Mouse (Mus musculus): ENCODE data around the gene Mrpl14.

Mrpl14 gene

DNA sequence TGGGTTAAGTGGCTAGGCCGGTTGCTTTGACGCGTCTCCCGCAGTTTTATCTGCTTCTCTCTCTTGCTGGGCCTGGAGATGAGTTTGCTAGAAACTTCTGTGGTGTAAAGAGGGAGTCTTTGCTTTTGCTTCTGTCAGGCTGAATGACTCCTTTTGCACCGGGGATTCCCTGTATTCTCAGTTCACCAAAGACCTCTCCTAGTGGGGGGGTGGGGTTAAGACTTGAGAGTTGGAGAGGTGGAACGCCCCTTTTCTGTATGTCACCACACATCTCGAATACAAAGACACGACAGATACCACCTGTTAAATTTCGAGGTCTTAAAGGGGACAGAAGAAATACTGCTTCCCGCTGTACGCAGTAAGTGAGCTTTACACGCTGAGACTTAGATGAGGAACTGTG is 594 bp downstream of the Mrpl14 start, which contains the start of gene Tmem63b:
Gene Tmem63b, minus strand, starts transcription at position 190 of the 400 bp plus-strand sequence.
- DNase-seq (ENCODE audit: low spot score in 2 of 2), result no peak

DNA sequence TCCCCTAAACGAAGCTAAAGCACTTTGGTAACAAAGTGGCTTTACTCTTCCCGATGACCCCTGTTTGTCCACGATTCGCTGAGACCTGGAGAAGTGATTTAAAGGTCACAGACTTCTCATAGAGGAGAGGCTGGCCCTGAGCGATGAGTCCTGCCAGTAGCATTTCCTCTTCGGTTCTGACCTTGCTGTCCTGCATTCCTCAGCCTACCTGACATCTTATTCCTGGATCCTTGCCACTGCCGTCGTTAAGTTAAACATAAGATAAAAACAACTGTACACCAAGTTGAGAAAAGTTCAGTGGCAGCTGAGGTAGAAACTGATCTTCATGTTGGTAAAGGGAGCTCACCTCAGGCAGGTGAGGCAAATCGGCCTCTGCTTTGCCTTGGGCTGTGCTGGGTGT is 3.0 kb downstream of the Mrpl14 start:
- no peak for DNase-seq (ENCODE audit: low spot score in 2 of 2)

DNA sequence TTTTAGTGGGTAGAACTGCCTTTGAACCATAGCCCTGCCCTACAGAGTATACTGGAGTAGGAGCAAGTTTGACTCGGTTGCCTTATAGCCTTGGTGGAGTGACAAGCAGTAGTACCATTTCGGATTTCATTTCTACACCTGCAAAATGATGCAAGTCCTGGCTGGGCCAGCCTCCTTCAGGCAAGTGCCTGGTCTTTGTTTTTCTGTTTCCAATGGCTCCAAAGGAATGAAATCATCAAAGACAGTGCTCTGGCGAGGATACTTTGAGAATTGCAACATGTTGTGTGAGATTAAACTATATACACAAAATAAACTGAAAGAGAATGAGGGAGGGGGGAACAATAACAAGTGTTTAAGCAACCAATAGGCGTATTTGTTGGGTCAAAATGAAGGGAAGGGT is 3.9 kb downstream of the Mrpl14 start:
- DNase-seq (ENCODE audit: low spot score in 2 of 2), result no peak

DNA sequence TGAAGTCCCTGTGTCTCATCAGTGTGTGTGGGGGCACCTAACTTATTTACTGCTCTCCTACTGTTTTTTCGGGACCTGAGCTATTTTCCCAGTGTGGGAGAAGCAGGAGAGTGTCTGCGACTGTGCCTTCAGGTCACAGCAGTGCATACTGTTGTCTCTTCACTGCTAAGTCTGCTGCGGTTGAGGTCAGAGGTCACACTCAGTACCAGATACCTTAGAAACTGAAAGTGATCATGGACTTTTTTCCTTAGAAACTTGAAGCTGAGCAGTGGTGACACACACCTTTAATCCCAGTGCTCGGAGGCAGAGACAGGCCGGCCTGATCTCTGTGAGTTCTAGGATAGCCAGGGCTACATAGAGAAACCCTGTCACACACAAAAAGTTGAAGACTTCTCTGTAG is 6.0 kb downstream of the Mrpl14 start:
- no peak for DNase-seq (ENCODE audit: low spot score in 2 of 2)

DNA sequence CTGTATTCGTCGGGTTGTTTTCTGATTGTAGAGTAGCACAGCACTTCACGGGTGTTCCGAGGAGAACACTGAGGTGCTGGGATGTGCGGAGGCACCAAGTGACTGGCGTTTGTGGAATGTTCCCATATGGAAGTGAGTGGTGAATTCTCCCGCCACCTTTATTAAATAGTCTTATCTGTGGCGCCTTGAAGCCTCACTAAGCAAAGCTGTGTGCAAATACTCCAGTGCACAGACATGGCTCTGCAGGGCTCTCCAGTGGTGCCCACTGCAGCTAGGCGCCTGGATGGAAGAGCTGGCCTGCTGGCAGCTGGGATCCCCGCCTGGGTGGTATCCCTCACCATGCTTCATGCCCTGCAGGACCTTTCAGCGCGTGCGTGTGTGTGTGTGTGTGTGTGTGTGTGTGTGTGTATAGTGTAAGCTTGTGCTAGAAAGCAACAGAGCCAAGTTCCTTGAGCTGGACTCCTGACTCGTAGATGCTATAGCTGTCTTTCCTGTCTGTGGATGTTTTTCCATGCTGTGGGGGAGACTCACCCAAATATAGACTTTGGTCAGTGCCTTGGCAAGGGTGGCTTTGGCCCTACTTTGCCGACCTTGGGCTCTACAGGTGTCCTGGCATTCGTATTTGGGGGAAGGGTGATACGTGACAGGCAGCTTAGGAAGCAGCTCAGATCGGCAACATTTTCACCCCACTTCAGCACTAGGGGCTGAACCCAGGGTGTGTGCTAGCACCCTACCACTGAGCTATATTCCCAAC is 7.9 kb downstream of the Mrpl14 start:
- DNase-seq (ENCODE audit: low spot score in 2 of 2), result no peak

DNA sequence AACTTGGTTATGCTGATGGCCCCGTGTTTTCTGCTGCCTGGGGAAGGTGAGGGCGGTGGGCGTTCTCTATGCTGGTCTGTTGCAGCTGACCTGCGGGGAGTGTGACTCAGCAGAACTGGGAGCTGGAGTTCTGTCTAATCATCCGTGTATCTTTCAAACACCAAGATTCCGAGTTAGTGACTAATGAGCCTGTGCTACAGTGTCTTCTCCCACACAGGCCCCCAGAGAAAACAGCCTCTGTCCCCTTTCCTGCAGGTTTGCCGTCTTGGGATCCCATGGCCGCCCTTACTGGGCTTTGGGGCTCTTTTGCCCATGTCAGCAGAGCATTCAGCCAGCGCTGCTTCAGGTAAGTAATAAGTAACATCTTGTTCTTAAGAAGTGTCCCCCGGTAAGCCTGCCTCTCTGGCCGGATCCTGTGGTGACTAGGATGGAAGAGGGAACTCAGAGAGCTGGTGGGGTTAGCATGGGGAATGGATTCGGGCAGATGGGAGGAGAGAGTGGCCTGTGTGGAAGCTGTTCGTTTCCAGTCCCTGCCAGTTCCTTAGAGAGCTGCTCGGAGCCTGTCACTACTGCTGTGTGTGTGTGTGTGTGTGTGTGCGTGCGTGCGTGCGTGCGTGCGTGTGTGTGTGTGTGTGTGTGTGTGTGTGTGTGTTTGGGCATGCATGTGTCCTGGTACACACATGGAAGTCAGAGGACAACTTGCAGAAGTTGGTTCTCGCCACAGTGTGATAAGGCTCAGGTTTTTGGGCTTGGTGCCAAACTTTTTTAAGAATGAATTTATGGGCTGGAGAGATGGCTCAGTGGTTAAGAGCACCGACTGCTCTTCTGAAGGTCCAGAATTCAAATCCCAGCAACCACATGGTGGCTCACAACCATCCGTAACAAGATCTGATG is 9.4 kb downstream of the Mrpl14 start:
- DNase-seq (ENCODE audit: low spot score in 2 of 2), result no peak

DNA sequence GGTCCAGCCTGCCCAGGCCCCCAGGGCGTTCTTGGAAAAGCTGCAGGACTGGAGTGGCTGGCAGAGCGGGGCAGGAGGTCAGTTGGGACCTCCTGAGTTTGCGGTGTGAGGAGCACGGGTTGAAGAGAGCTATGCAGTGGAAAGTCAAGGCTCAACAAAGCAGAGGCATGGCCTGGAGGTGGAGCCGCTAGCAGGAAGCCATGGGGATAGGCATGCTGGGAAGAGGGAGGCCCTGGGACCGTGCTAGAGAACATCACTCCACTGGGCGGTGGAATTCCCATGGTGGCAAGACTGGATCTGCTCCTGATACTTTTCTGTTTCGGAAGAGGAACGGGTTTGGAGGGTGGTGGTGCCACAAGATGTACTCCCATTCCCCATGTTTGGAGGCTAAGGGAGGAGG is 10.9 kb downstream of the Mrpl14 start:
- DNase-seq (ENCODE audit: low spot score in 2 of 2), result no peak

DNA sequence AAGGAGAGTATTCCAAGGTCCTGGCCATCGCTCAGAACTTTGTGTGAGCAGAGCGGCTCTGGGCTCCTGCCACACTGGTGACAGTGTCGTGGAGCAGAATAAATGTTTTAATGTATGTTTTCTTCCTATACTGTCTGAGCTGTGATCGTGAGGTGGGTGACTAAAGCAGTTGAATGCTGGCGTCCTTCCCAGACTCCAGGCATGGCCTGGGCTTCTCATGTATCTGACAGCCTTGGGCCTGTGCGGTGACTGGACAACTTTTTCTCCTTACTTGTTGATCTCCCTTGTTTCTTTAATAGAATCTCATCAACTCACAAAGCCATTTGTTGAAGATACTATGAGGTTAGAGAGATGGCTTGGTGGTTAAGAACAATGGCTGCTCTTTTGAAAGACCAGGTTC is 12.2 kb downstream of the Mrpl14 start:
- no peak for DNase-seq (ENCODE audit: low spot score in 2 of 2)

DNA sequence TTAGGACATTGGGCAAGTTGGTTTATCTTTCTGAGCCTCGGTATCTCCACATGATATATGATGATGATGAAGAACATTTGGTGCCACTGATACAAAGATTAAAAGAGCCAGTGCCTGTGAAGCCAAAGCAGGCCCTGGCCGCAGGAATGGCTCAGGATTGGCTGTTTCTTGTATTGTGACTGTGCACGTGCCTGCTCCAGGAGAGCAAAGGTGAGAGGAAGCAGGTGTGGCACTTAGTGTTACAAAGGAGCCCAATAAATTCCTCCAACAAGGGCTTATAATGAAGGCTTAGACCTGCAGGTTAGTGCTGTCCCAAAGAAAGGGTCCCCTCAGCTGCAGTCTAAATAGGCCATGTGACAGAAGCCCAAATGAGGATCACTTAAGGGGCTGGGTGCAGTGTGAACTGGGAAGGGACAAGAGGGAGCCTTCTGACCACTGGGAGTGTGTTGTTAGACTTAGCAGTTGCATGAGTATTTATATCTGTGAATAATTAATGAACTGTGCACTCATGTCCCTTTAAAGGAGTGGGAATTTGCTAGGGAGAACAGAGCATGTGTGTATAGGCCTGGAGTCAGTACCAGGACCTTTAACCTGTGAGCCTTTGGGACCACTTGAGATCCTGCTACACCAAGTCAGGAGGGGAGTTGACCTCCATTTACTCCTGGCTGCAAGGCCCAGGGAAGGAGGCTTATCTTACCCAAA is 13.1 kb downstream of the Mrpl14 start:
- DNase-seq (ENCODE audit: low spot score in 2 of 2), result no peak

DNA sequence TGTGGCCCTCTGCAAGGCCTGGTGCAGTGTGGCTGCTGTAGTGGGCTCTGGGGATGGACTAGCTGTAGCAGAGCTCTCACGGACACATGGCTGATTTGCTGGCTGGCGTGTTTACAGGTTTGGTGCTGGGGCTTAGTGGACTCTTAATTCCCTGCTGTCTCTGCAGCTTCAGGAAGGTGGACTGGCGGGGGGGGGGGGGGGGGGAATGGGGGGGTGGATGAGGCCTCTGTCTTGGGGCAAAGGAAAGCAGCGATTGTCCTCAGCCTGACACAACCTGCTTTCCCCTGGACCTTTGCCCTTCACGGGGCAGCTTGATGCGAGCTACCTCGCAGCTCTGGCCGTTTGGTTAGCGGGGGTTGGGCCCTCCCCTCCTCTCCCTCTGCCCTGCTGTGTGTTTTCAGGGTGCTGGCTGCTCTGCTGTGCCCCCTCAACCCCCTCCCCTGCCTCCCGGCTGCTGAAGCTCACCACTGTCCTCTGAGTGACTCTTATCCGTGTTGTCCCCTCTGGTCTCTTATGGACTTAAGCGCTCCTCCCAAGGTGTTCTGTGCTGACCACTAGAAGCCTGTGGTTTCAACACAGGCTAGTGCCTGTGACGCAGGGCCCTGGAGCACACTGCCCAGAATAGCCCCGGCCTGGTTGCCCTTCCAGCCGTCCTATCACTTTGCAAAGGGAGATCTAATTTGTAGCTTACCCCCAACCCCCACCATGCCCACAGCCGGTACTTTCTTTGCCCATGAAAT is 14.5 kb downstream of the Mrpl14 start:
- DNase-seq (ENCODE audit: low spot score in 2 of 2), result no peak

DNA sequence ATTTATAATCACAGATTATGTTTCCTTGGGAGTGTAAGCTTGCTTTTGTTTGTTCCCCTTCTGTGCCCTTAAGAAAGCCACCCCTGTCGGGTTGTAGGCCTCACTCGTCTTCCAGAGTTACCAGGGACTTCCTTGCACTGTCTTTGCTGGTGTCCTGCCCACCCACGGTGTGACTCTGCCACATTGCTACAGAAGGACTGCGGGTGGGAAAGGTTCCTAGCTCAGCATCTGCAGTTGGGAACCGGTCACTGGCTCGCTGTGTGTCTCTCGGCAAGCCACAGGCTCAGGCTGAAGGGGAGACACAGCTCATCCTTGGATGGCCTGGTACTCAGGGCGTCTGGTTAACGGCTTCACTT is 15.1 kb downstream of the Mrpl14 start:
- DNase-seq (ENCODE audit: low spot score in 2 of 2), result no peak

DNA sequence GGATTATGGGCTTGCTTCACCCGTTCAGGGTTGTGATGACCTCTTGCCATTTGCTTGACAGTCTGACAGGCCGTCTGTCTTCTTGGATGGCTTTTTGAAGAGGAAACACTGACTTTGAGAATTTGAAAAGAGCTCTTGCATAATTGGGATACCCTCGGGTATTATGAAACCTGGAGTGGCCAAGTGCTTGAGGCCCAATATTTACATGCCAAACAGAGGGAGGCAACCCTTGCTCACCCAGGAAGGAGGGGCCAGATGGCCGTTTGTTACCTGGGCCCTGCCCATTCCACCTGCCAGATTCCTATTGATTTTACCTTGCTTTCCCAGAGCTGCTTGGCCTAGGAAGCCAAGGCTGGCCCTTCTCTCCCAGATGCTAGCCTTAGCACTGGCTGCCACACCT is 16.1 kb downstream of the Mrpl14 start:
- no peak for DNase-seq (ENCODE audit: low spot score in 2 of 2)

DNA sequence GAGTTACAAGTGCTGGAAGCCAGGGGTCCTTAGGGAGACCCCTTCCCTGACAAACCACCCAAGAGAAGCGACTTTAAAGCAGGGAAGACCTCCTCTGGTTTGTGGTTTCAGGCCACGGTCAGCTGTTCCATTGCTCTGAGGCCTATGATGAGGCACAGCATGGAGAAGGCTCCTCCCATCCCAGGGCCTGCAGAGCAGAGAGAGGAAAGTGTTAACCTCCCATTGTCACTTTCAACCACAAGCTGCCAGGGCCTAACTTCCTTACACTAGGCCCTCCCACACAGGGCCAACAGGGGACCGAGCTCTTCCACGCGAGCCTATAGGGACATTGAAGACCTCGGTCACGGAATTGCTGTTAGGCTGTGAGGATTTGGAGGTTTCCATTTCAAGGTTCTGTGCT is 17.1 kb downstream of the Mrpl14 start:
- DNase-seq (ENCODE audit: low spot score in 2 of 2), result no peak

DNA sequence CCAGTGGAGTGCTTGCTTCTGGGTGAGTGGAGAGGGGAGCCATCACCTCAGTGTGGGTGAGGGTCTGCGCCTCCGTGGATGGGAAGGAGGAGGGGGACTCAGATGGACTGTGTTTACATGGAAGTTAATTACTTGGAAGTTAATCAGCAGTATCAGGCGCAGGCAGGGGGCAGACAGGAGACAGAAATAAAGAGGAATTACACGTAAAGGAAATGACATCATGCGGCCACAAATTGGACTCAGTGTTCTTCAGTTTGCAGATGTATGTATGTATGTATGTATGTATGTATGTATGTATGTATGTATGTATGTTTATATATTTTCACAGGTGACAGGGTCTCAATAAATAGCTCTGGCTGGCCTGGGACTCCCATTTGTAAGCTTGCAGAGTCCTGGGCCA is 20.7 kb downstream of the Mrpl14 start:
- no peak for DNase-seq (ENCODE audit: low spot score in 2 of 2)

DNA sequence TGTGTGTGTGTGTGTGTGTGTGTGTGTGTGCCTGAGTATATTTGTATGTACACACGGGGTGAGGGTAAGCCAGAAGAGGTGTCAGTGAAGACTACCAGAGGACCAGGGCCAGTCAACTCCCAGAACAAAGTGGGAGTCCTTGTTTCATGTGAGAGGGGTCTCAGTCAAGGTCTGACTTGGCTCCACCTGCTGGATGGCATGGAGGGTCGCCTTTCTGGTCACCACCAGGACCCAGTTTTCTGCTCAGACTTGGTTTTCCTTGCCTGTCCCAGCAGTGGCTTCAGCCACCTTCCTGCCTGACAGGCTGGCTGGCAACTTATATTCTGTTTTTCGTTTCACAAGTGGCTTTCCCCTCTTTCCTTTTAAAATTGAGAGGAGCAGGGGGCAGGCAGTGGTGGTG is 21.3 kb downstream of the Mrpl14 start:
- no peak for DNase-seq (ENCODE audit: low spot score in 2 of 2)

DNA sequence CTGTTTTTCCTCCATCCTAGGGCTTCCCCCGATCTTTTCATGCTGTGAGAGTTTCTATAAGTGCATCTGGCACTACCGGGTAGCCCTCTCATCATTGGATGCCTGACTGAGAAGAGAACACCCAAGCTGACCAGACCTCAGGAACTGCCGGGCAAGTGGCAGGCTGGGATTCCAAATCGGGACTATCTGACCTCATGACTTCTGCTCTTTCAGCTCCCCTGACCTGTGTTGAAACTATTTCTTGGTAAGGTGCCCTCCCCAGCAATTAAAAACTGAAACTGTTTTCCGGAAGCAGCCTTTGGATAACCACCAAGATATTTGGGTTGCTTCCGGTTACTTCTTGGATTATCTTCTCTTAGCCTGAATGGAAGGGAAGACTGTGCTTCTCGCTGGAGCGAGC is 22.1 kb downstream of the Mrpl14 start:
- DNase-seq (ENCODE audit: low spot score in 2 of 2), result no peak

DNA sequence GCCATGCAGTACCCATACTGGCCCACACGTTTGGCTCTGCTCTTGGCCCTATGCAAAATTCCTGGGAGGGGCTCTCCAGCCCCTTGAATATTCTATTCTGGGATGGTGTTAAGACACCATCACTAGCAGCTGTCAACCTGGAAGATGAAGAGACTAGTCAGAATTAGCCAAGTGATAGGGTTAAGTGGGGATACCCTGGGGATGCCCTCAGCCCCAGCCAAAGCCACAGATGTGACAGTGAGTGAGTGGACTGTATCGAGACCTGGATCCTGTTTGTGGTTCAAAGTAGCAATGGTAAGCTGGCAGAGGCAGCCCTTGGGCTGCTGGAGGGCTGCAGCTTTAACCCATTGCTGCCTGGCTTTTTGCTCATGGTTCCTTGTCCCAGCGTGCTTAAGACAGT is 23.7 kb downstream of the Mrpl14 start:
- no peak for DNase-seq (ENCODE audit: low spot score in 2 of 2)

DNA sequence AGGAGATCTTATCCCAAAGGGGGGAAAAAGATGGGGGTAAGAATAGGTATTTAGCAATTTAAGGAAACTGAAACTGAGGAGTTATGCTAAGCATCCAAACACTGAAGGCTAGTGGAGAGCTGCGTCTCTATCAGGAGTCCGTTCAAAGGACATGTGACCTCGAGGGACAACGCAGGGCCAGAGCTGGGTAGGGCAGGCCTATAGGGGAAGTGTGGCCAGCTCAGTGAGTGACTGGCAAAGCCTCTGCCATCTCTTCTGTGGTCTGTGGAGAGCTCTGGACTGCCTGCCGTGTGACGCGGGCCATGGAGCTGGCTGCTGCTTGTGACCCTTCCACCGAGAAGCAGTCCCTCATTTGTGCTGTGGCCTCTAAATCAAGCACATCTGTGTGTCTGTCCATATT is 24.3 kb downstream of the Mrpl14 start:
- no peak for DNase-seq (ENCODE audit: low spot score in 2 of 2)

DNA sequence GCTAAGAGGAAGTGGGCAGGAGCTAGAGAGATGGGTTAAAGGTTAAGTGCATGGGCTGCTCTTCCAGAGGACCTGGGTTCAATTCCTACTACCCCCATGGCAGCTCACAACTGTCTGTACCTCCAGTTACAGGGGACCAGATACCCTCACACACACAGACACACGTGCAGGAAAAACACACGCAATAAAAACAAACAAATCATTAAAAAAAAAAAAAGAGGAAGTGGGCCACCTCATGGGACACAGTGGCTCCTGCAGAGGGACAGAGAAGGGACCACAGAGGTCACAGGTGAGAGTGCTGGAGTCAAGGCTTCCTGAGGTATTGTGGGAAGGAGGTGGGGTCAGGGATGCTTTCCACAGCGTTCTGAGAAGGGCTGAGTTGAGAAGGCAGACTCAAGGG is 25.4 kb downstream of the Mrpl14 start:
- DNase-seq (ENCODE audit: low spot score in 2 of 2), result no peak

DNA sequence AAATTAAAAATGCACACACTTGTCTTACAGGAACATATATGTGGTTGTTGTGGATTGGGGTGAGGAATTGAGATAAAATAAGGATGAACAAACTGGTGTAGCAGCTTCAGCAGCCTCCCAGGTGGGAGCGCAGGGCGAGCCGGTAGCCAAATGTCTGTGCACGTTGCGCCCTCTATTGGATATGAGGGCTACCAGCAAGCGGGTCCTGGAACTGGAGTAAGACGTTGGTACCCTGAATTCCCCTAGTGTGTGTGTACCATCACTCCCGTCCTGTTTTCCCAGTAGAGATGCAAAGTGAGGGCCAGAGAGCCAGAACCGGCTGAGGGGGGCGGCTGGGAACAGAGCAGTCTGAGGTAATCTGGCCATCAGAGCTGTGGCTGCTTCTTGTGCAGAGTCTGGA is 32.2 kb downstream of the Mrpl14 start:
- peak; percentile 56 to 59 for DNase-seq (ENCODE audit: low spot score in 2 of 2)

DNA sequence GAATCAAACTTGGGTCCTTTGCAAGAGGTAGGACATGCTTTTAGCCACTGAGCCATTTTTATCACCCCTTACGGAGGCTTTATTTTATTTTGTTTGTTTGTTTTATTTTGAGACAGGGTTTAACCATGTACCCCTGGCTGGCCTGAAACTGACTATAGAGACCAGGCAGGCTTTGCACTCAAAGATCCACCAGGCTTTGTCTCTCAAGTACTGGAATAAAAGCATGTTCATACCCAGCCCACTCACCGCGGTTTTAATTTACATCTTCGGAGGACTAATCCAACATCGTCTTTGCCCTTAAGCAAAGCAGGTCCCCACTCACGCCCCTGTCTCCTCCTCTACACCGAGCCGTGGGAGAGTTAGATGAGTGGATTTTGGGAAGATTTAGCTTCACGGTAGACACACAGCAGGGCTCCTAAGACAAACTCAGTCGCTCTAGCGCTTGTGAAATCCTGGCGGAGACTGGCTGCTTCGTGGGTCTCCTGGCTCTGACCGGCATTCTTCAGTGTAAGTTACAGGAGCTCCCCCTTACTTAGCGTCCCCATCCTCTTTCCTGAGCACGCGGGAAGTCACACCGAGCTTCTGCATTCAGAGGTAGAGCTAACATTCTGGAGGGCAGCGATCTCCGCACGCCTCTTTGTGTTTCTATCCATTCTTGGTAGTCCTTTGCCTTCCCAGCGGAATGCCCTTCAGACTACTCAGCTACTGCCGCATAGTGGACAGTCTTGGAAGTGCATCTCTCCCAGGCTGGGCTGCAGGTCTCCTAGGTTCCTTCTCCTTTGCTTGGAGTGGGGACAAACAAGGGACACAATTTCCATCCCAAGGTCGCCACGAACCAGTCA is 37.8 kb downstream of the Mrpl14 start:
- peak; percentile 44 to 56 for DNase-seq (ENCODE audit: low spot score in 2 of 2)
